In genomic region chr4:123712431-123712830, GRCm38 (mm10) we compare ENCODE assay signal across 22 mouse cellular contexts. TPM values are rescaled to one million over a fixed set of nuclear protein-coding genes. Genes with fewer than 3 reads are reported as not detected.
DNase-seq lines count a peak whose midpoint lies in the region; TF ChIP-seq lines count a peak whose summit lies in the region.
"Had no signal": no experiment of that assay in that cellular context is flagged by ENCODE, and none has a peak within 500 bp of the region (broad histone marks: within the 10 kb centered on the region; RNA-seq: fewer than 3 reads in every experiment).

No protein-coding gene starts in this region.

- H3K4me3 ChIP-seq in layer of hippocampus, adult 2 months = no peak overlapping the region
- H3K4me3 ChIP-seq: embryonic facial prominence, embryonic 12.5 days; embryonic facial prominence, embryonic 15.5 days; gastrocnemius, adult 2 months; heart, embryonic 12.5 days; heart, embryonic 15.5 days; hindbrain, embryonic 10.5 days; hindbrain, embryonic 13.5 days; intestine, embryonic 15.5 days had no signal

- peak in 1 of 2 experiments; percentile 19 for DNase-seq in layer of hippocampus, adult 2 months (ENCODE audit: low spot score in 2 of 2)
- no peak for DNase-seq in layer of hippocampus, postnatal 14 days (ENCODE audit: low spot score in 2 of 2)
- peak; percentile 37 for DNase-seq in ovary, adult 18-20 months (ENCODE audit: low spot score)
- no peak for DNase-seq in ovary, postnatal 36 days (ENCODE audit: low spot score)
- peak; percentile 65 for DNase-seq in adipocyte (ENCODE audit: low spot score)
- no peak for DNase-seq in cerebellum, adult 11-12 months
- DNase-seq: adrenal gland, adult 2 months; cerebellum, adult 18-20 months; cerebellum, adult 9-10 months; cerebellum, postnatal 14 days; forebrain, postnatal 0 days; gastrocnemius, adult 2 months; gastrocnemius, postnatal 14 days; heart, postnatal 10 days; heart, postnatal 36 days had no signal

- no peak for TF ChIP-seq CTCF in layer of hippocampus, adult 2 months (conservative IDR thresholded peaks at IDR 0.05)

- peak overlapping the region; percentile 53; the same call in 1 of the 2 replicates for H3K27ac ChIP-seq in layer of hippocampus, adult 2 months
- H3K27ac ChIP-seq: embryonic facial prominence, embryonic 12.5 days; embryonic facial prominence, embryonic 15.5 days; gastrocnemius, adult 2 months; heart, embryonic 15.5 days; hindbrain, embryonic 10.5 days; hindbrain, embryonic 13.5 days; intestine, embryonic 15.5 days had no signal

RNA-seq across cellular contexts. Expression of gene Ndufs5, which starts 5.6 kb away (rescaled TPM):
- 100 to 1,000 TPM; 169 to 194 TPM for total RNA-seq in layer of hippocampus, adult 2 months (2021)
- total RNA-seq in layer of hippocampus, postnatal 14 days (2021) = 100 to 1,000 TPM; 178 to 208 TPM

RNA-seq across cellular contexts. Expression of gene Macf1, which starts 28.3 kb away (rescaled TPM):
- total RNA-seq in layer of hippocampus, adult 2 months (2021) = 100 to 1,000 TPM; 231 to 247 TPM
- 100 to 1,000 TPM; 226 to 248 TPM for total RNA-seq in layer of hippocampus, postnatal 14 days (2021)

RNA-seq across cellular contexts. Expression of gene Akirin1, which starts 37.7 kb away (rescaled TPM):
- total RNA-seq in layer of hippocampus, adult 2 months (2021) = 10 to 100 TPM; 53.9 to 58.1 TPM
- total RNA-seq in layer of hippocampus, postnatal 14 days (2021) = 10 to 100 TPM; 58.8 to 62.2 TPM

Comparison
In these comparisons a context has a peak if more than half of its experiments do, and no peak if none do; other contexts are left out.
1. DNase-seq: peak in ovary, adult 18-20 months (single experiment) and adipocyte (single experiment); none in layer of hippocampus, postnatal 14 days (0 of 2), ovary, postnatal 36 days (single experiment) and cerebellum, adult 11-12 months (single experiment).